Mouse (Mus musculus): ENCODE results near the gene Mgp. TPM values are rescaled to one million over a fixed set of nuclear protein-coding genes. Genes with fewer than 3 reads are reported as not detected.
A peak's percentile ranks its signal among the peaks of the same experiment; 100 is the strongest.

Mgp gene
- polyA plus RNA-seq, 1 experiment from 2014 or later, result 28.4 TPM

- no peaks in the 10 kb centered on the region; the same call in 1 of the 2 replicates for H3K27me3 ChIP-seq (replicated peaks)
- H3K9ac ChIP-seq (replicated peaks), result peak overlapping the region; percentile 98
- WGBS, result 19% methylated on average over 7 of the region's 7 CpGs
- no peak for ATAC-seq (ENCODE audit: low FRiP score)
- H3K27ac ChIP-seq (replicated peaks), result no peak overlapping the region
- H3K36me3 ChIP-seq, result peaks cover 28% of the 10 kb centered on the region
- H3K4me3 ChIP-seq (replicated peaks), result peak overlapping the region; percentile 99
- H3K9me3 ChIP-seq (replicated peaks), result no peaks in the 10 kb centered on the region
- peaks cover 12% of the 10 kb centered on the region for H3K4me1 ChIP-seq
- peak overlapping the region; percentile 73 for H3K4me2 ChIP-seq
Observed at GRCm38 (mm10) chr6:136827116-136827515, 48.5 kb downstream of the Mgp start.

DNA sequence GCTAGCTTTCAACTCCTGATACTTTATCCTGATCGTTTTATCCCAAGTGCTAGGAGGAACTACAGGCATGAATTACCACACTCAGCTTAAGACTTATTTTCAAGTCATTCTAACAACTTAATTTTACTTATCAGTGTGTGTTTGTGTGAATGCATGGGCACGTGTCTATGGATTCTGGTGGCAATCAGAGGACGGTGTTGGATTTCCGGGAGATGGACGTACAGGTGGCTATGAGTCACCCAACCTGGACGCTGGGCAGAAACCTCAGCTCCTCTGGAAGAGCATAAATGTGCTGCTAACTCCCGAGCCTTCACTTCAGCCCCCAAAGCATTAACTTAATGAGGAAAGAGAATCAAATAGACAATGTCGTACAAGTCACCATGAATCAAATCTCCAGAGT lies 50.6 kb downstream of the Mgp start:
- WGBS, result 95% methylated on average over 8 of the region's 8 CpGs
- Histone ChIP-seq H3K4me3 (replicated peaks) (no peak overlapping the region), H3K27me3 (replicated peaks) (no peaks in the 10 kb centered on the region), H3K36me3 (peaks cover 50% of the 10 kb centered on the region), H3K4me2 (no peak overlapping the region), H3K9me3 (replicated peaks) (no peaks in the 10 kb centered on the region), H3K4me1 (peaks cover 12% of the 10 kb centered on the region), H3K9ac (replicated peaks) (no peak overlapping the region), H3K27ac (replicated peaks) (no peak overlapping the region)
- no peak for ATAC-seq (ENCODE audit: low FRiP score)

Other genes starting within 250 kb of the Mgp start
- gene Plbd1, start 213.9 kb downstream of the Mgp start, polyA plus RNA-seq (2015; fragmentation: Nextera tagmentation; extraction: Ambion mirVana), result 0.72 and 3.1 TPM in 2 replicates
- 0.23 and 5.5 TPM in 2 replicates for gene Gucy2c, start 94.1 kb downstream of the Mgp start, polyA plus RNA-seq (2015; fragmentation: Nextera tagmentation; extraction: Ambion mirVana)
- gene Hist4h4, start 71.4 kb downstream of the Mgp start, polyA plus RNA-seq (2015; fragmentation: Nextera tagmentation; extraction: Ambion mirVana), result 0.43 and 0.44 TPM in 2 replicates
- 106 and 119 TPM in 2 replicates for gene H2afj, start 67.6 kb downstream of the Mgp start, polyA plus RNA-seq (2015; fragmentation: Nextera tagmentation; extraction: Ambion mirVana)
- gene BC049715, start 48.2 kb downstream of the Mgp start, polyA plus RNA-seq (2015; fragmentation: Nextera tagmentation; extraction: Ambion mirVana), result 1.5 and 2.8 TPM in 2 replicates
- gene Wbp11, start 47.6 kb downstream of the Mgp start, polyA plus RNA-seq (2015; fragmentation: Nextera tagmentation; extraction: Ambion mirVana), result 71.1 and 80.0 TPM in 2 replicates
- 2.5 and 3.0 TPM in 2 replicates for gene Smco3, start 40.4 kb downstream of the Mgp start, polyA plus RNA-seq (2015; fragmentation: Nextera tagmentation; extraction: Ambion mirVana)
- gene Art4, start 18.1 kb downstream of the Mgp start, polyA plus RNA-seq (2015; fragmentation: Nextera tagmentation; extraction: Ambion mirVana), result 0.23 and 2.3 TPM in 2 replicates
- 0.82 TPM in 1 of 2 replicates, not detected in the other for gene Erp27, start 46.4 kb upstream of the Mgp start, polyA plus RNA-seq (2015; fragmentation: Nextera tagmentation; extraction: Ambion mirVana)
- gene Pde6h, start 48.0 kb upstream of the Mgp start, polyA plus RNA-seq (2015; fragmentation: Nextera tagmentation; extraction: Ambion mirVana), result 0.33 TPM in 1 of 2 replicates, not detected in the other
- gene Arhgdib, start 66.1 kb upstream of the Mgp start, polyA plus RNA-seq (2015; fragmentation: Nextera tagmentation; extraction: Ambion mirVana), result 13.8 and 95.4 TPM in 2 replicates